Mouse (Mus musculus): Measurements from ENCODE around the gene Pmp22. TPM values are rescaled to one million over a fixed set of nuclear protein-coding genes. Genes with fewer than 3 reads are reported as not detected.

Gene Pmp22
- polyA plus RNA-seq, 1 experiment from 2014 or later = 41.1 TPM

DNA sequence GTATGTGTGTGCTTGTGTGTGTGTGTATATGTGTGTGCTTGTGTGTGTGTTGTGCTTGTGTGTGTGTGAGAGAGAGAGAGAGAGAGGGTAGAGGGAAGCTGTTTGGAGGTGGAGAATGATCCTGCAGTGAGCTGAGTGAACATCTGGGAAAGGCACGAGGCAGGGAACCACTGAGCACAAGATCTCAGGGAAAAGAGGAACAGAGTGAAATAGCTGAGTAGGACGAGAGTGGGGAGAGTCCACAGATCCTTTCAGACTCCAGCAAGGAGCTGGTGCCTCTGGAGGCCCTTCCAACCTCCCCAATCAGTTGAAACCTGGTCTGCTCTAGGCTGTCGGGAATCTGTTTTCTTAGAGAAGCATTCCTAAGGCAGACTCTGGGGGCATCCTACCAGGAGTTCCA, 10.0 kb downstream of the Pmp22 start:
- ATAC-seq (ENCODE audit: low FRiP score, low read depth) = no peak
- Histone ChIP-seq H3K27ac (replicated peaks) (no peak overlapping the region), H3K4me3 (no peak overlapping the region), H3K9me3 (no peaks in the 10 kb centered on the region), H3K4me1 (replicated peaks) (peaks cover 15% of the 10 kb centered on the region), H3K9ac (no peak overlapping the region), H3K4me2 (no peak overlapping the region), H3K36me3 (no peaks in the 10 kb centered on the region), H3K27me3 (peaks cover 11% of the 10 kb centered on the region; the same call in 1 of the 2 replicates)
- WGBS = 57% methylated on average over 3 of the region's 3 CpGs

DNA sequence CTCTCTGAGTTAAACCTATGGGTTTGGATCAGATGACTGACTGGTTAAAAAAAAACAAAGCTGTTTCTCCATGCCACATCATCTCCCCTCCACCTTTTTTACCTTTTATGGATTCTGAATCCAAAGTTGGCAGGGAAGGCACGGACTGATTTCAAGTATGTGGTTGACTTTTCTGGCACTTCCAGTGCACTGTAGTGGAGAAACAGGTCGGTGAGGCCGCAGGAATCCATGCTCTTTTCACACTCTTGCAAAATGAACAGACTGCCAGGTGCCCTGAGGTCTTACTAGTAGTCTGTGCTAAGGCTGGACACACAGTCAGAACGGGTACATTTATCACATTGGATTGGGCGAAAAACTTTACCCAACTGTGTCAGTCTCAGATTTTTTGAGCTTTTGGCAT, 13.5 kb downstream of the Pmp22 start:
- H3K36me3 ChIP-seq = no peaks in the 10 kb centered on the region
- H3K9ac ChIP-seq = no peak overlapping the region
- no peak overlapping the region for H3K4me2 ChIP-seq
- no peak overlapping the region for H3K4me3 ChIP-seq
- H3K4me1 ChIP-seq (replicated peaks) = no peaks in the 10 kb centered on the region
- 93% methylated on average over 5 of the region's 5 CpGs for WGBS
- H3K27me3 ChIP-seq = no peaks in the 10 kb centered on the region
- H3K27ac ChIP-seq (replicated peaks) = no peak overlapping the region
- H3K9me3 ChIP-seq = no peaks in the 10 kb centered on the region
- ATAC-seq (ENCODE audit: low FRiP score, low read depth) = no peak

DNA sequence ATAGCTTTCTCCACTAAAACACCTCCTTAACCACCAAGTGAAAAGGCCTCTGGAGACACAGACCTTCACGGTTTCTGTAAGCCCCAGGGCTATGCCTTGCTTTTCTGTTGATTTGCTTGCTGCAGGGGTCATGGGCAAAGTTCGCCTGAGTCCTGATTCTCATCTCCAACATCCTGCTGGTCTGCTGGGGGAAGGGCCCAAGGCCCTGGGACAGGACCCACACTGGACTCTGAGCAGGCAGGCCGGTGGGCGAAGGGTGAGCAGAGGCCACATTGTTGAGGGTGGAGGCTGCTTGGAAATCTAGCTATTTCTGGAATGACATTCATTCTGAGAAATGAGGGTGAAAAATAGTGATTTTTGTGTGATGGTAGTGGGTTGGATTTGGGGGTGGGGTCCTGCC, 14.0 kb downstream of the Pmp22 start:
- Histone ChIP-seq H3K4me3 (no peak overlapping the region), H3K36me3 (no peaks in the 10 kb centered on the region), H3K27me3 (no peaks in the 10 kb centered on the region), H3K9me3 (no peaks in the 10 kb centered on the region), H3K4me1 (replicated peaks) (no peaks in the 10 kb centered on the region), H3K27ac (replicated peaks) (no peak overlapping the region), H3K9ac (no peak overlapping the region), H3K4me2 (no peak overlapping the region)
- 79% methylated on average over 4 of the region's 4 CpGs for WGBS
- ATAC-seq (ENCODE audit: low FRiP score, low read depth) = no peak

DNA sequence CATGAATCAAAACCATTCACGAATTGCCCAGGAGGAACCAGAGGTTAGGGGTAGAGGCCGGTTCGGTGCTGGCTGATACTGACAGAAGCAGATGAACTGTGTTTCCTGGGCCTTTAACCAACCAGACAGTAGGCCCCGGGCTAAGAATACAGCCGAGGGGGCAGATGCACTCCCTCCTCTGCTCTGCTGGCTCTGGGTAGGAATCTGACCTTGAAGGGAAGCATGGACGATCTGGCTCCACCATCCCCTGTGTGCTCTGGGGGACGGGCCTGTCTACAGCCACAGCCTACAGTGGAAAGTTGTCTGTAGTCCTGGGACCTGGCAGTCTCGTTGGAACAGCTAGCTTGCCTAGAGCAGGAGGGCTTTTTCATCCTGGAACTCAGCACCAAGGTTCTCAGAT, 14.7 kb downstream of the Pmp22 start:
- Histone ChIP-seq H3K9ac (no peak overlapping the region), H3K4me2 (no peak overlapping the region), H3K27me3 (no peaks in the 10 kb centered on the region), H3K9me3 (no peaks in the 10 kb centered on the region), H3K36me3 (no peaks in the 10 kb centered on the region), H3K4me3 (no peak overlapping the region), H3K27ac (replicated peaks) (no peak overlapping the region), H3K4me1 (replicated peaks) (no peaks in the 10 kb centered on the region)
- no peak for ATAC-seq (ENCODE audit: low FRiP score, low read depth)
- 82% methylated on average over 8 of the region's 8 CpGs for WGBS

DNA sequence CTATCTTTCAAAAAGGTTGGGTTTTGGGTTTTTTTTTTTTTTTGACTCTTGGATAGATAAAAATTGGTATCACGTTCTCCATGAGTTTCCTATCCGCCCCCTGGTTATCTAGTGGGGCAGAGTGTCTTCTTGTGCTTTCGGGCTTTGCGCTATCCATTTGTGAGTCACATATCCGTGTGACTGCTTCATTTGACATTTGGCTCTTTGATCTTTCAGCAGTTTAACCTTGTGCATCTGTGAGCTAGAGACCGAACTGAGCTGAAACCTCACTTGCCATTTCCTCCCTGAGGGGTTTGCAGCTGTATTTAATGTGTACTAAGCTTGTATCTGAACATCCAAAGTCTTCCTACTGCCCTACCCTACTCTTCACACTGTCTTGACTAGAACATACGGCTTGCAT, 17.8 kb downstream of the Pmp22 start:
- Histone ChIP-seq H3K9me3 (no peaks in the 10 kb centered on the region), H3K4me3 (no peak overlapping the region), H3K4me1 (replicated peaks) (no peaks in the 10 kb centered on the region), H3K9ac (no peak overlapping the region), H3K27ac (replicated peaks) (no peak overlapping the region), H3K4me2 (no peak overlapping the region), H3K36me3 (no peaks in the 10 kb centered on the region), H3K27me3 (no peaks in the 10 kb centered on the region)
- 83% methylated on average over 7 of the region's 7 CpGs for WGBS
- no peak for ATAC-seq (ENCODE audit: low FRiP score, low read depth)

DNA sequence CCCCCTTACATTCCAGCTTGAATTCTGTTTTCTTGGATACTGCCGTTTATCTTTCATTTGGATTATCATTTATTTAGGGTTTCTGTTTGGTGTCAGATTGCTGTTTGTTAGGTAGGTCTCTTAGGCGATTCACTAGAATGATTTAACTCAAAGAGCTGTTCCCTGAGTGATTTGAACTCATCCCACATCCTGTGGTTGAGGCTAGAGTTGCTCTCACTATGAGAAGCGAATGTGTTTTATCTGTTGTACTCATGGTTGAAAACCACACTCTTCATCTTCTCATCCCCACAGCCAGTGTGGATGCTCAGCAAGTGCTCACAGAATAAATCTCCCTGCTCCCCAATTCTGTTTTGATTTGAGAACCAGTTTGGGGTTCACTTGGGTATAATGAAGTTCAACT, 19.5 kb downstream of the Pmp22 start:
- Histone ChIP-seq H3K4me1 (replicated peaks) (no peaks in the 10 kb centered on the region), H3K4me3 (no peak overlapping the region), H3K4me2 (no peak overlapping the region), H3K27me3 (no peaks in the 10 kb centered on the region), H3K27ac (replicated peaks) (no peak overlapping the region), H3K36me3 (no peaks in the 10 kb centered on the region), H3K9ac (no peak overlapping the region), H3K9me3 (no peaks in the 10 kb centered on the region)
- 83% methylated on average over 3 of the region's 3 CpGs for WGBS
- ATAC-seq (ENCODE audit: low FRiP score, low read depth) = no peak

DNA sequence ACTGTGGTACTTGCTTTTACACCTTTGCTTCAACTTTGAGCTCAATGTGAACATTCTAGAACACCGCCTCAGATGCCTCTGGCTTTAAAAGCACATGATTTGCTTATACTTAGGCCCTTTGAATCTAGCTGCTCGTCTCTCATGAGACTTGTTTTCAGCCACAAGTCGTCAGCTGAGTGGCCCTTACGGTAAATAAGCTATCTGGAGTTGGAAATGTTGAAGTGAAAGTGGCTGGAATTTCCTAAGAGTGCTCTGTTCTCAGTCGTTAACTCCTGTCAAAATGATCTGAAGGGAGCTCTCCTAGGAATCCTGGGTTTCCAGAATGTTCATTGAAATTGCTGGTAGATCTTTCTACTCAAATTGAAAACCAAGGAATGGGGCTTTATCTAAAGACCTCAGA, 23.1 kb downstream of the Pmp22 start:
- no peak for ATAC-seq (ENCODE audit: low FRiP score, low read depth)
- no peaks in the 10 kb centered on the region for H3K9me3 ChIP-seq
- no peak overlapping the region for H3K9ac ChIP-seq
- no peak overlapping the region for H3K4me2 ChIP-seq
- no peak overlapping the region for H3K4me3 ChIP-seq
- WGBS = 84% methylated on average over 5 of the region's 5 CpGs
- no peaks in the 10 kb centered on the region for H3K4me1 ChIP-seq (replicated peaks)
- no peak overlapping the region for H3K27ac ChIP-seq (replicated peaks)
- H3K27me3 ChIP-seq = no peaks in the 10 kb centered on the region
- H3K36me3 ChIP-seq = no peaks in the 10 kb centered on the region

DNA sequence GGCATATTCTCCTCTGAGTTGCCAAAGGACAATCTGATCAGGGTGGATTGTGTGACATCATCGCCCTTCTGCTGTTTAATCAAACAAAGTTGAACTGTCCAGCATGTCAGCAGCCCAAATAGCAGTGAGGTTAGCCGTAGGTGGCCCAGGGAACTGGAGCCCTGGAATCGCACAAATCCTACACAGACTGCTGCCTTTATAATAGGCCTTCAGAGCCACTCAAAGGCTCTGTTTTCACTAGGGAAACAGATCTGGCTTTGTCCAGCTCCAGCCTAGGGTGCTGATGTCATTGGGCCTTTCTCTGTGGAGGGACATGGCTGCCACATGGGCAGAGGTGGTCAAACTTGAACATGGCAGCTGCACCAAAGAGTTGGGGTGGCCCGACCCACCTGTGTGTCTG, 28.3 kb downstream of the Pmp22 start:
- no peak overlapping the region for H3K27ac ChIP-seq (replicated peaks)
- 87% methylated on average over 4 of the region's 4 CpGs for WGBS
- ATAC-seq (ENCODE audit: low FRiP score, low read depth) = no peak
- H3K4me1 ChIP-seq (replicated peaks) = no peaks in the 10 kb centered on the region
- no peaks in the 10 kb centered on the region for H3K27me3 ChIP-seq
- no peak overlapping the region for H3K4me2 ChIP-seq
- no peak overlapping the region for H3K4me3 ChIP-seq
- H3K36me3 ChIP-seq = no peaks in the 10 kb centered on the region
- no peaks in the 10 kb centered on the region for H3K9me3 ChIP-seq
- H3K9ac ChIP-seq = no peak overlapping the region

DNA sequence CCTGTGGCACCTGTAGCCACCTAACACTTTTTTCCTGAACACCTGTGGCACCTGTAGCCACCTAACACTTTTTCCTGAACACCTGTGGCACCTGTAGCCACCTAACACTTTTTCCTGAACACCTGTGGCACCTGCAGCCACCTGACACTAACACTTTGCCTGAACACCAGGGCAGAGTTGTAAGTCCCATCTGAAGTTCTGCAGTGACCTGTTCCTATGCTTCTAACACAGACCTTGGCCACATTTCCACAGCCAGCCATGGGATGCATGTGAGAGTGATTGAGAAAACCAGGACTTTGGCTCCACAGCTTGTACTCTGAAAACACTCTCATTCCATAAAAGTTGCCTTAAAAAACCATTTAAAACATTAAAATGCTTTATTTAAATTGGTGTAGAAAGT, 32.1 kb downstream of the Pmp22 start:
- no peaks in the 10 kb centered on the region for H3K4me1 ChIP-seq (replicated peaks)
- H3K4me2 ChIP-seq = no peak overlapping the region
- no peak overlapping the region for H3K9ac ChIP-seq
- no peaks in the 10 kb centered on the region for H3K9me3 ChIP-seq
- H3K36me3 ChIP-seq = no peaks in the 10 kb centered on the region
- no peak overlapping the region for H3K4me3 ChIP-seq
- no peak overlapping the region for H3K27ac ChIP-seq (replicated peaks)
- ATAC-seq (ENCODE audit: low FRiP score, low read depth) = no peak
- H3K27me3 ChIP-seq = no peaks in the 10 kb centered on the region

DNA sequence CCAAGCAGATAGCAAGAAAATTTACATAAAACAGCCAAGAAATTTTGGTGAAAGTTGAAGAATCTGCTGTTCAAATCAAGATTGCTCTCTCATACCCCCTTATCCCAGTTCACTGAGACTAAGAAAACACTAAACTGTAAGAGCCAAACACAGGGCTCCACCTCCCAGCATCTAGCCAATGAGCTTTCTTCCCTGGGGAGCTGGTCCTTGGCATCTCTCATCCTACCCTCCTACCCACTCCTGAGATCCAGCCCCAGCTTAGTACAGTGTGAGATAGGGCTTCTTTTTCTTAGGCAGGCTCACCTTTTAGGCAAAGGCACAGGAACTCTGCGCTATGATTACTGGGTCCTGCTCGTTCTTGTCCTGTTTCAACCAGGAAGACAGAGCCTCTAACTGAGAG, 34.0 kb downstream of the Pmp22 start:
- Histone ChIP-seq H3K27ac (replicated peaks) (no peak overlapping the region), H3K9me3 (no peaks in the 10 kb centered on the region), H3K36me3 (no peaks in the 10 kb centered on the region), H3K4me2 (no peak overlapping the region), H3K4me3 (no peak overlapping the region), H3K27me3 (no peaks in the 10 kb centered on the region), H3K4me1 (replicated peaks) (no peaks in the 10 kb centered on the region), H3K9ac (no peak overlapping the region)
- 85% methylated on average over 2 of the region's 2 CpGs for WGBS
- ATAC-seq (ENCODE audit: low FRiP score, low read depth) = no peak

DNA sequence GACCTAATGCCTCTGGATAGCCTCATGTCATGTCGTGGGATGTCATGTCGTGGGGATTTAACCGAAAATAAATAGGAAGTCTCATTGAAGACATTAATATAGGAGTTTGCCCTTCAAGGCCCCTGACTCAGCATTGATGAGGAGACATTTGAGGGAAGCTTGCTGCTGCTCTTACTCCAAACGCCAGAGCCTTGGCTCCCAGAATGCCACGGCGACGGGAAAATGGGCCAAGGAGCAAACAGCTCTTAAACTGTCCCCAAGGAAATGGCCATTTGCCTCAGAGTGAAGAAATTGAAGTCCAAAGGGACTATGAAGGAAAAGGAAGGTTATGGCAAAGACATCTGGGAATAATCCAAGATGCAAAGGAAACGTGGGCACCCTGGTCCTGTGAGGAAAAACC, 34.8 kb downstream of the Pmp22 start:
- H3K4me1 ChIP-seq (replicated peaks) = no peaks in the 10 kb centered on the region
- WGBS = 83% methylated on average over 8 of the region's 8 CpGs
- no peaks in the 10 kb centered on the region for H3K27me3 ChIP-seq
- H3K4me2 ChIP-seq = no peak overlapping the region
- ATAC-seq (ENCODE audit: low FRiP score, low read depth) = no peak
- no peaks in the 10 kb centered on the region for H3K36me3 ChIP-seq
- H3K9ac ChIP-seq = no peak overlapping the region
- H3K4me3 ChIP-seq = no peak overlapping the region
- H3K9me3 ChIP-seq = no peaks in the 10 kb centered on the region
- no peak overlapping the region for H3K27ac ChIP-seq (replicated peaks)

DNA sequence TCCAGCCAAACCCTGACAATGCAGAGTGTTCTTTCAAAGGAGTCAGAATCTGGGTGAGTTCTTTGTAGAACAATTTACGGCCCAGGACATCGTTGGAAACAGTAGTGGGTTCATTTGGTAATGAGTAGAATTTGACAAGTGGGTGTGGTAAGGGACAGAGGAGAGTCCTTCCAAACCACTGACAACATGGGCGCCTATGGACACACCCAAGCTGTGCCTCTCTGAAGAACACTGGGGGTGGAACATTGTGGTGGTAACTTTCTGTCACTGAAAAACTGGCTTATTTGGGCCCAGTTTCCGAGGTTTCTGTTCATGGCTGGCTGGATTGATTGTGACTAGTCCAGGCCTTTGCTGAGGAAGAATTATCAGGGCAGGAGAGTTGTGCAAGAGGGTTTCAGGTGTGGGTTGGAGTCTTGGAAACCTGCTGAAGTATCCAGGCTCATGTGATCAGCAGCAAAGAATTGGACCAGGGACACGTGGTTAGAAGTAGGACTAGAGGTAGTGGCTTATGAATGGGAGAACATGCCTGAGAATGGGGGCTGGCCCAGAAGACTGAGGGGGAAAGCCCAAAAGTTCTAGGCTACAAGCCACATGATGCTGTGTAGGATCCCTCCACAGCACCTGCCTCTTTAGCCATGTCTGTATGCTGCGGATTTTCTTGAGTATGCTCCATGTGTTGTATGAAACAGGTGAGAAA, 35.4 kb downstream of the Pmp22 start:
- no peaks in the 10 kb centered on the region for H3K36me3 ChIP-seq
- H3K4me3 ChIP-seq = no peak overlapping the region
- ATAC-seq (ENCODE audit: low FRiP score, low read depth) = no peak
- H3K4me2 ChIP-seq = no peak overlapping the region
- WGBS = 80% methylated on average over 6 of the region's 6 CpGs
- no peaks in the 10 kb centered on the region for H3K27me3 ChIP-seq
- H3K27ac ChIP-seq (replicated peaks) = no peak overlapping the region
- H3K9ac ChIP-seq = no peak overlapping the region
- no peaks in the 10 kb centered on the region for H3K9me3 ChIP-seq
- H3K4me1 ChIP-seq (replicated peaks) = no peaks in the 10 kb centered on the region

DNA sequence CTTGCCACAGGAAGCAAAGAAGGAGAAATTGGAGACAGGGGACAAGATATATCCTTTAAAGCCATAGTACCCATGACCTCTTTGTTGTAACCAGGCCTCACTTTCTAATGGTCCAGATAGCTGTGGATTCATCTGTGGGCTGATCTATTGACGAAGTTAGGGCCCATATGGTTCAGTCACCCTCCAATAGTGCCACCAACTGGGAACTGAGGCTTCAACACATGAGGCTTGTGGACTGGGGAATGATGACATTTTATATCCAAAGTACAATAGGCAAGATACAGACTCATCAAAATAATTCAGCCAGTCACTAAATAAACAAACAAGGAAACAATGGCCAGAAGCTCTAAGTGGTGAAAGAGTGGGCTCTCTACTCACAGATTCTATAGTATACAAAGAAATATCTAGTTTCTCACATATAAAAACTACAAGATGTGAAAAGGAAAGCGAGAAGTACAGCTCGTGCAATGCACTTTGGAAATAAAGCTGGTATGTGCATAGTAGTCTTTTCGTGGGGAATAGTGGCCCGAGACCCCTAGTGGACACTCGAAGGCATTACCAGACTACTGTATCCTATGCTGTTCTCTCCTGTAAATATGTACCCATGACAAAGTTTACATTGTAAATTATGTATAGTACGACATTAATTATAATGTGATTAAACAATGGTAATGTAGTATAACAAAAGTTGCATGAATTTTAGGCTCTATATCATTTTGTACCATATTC, 36.1 kb downstream of the Pmp22 start:
- Histone ChIP-seq H3K36me3 (no peaks in the 10 kb centered on the region), H3K4me1 (replicated peaks) (no peaks in the 10 kb centered on the region), H3K9me3 (no peaks in the 10 kb centered on the region), H3K4me3 (no peak overlapping the region), H3K27me3 (no peaks in the 10 kb centered on the region), H3K27ac (replicated peaks) (no peak overlapping the region), H3K9ac (no peak overlapping the region), H3K4me2 (no peak overlapping the region)
- 49% methylated on average over 7 of the region's 7 CpGs for WGBS
- no peak for ATAC-seq (ENCODE audit: low FRiP score, low read depth)
